Mouse (Mus musculus): Measurements from ENCODE around the gene Uck2. TPM values are rescaled to one million over a fixed set of nuclear protein-coding genes. Genes with fewer than 3 reads are reported as not detected.

The Uck2 gene
- polyA plus RNA-seq, 1 experiment: 15.1 TPM

DNA sequence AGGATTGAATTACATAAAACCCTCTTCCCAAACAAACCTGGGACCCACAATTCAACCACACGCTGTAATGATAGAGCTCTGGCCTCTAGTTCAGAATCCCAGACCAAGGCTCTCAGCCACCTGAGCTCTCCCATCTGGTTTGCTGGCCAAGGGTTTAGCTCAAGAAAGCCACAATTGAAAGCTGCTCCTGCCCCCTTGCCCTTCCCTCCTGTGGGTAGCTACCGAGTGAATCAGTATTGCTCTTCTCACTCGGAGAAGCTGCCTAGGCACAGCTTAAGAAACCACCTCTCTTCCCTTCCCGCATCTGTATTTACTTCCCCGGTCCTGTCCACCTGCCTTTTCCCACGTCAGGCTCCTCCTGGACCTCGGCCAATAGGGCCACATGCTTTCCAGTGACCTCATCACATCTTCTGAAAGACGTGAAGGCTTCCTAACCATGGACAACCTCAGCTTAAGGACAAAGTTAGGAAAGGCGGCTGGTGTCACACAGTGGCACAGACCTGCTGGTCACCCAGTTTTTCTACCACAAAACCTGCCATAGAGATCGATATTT, 22.6 kb downstream of the Uck2 start:
- Histone ChIP-seq H3K4me1 (ENCODE audit: control insufficient read depth, insufficient read depth, insufficient read length) (peaks cover 2% of the 10 kb centered on the region; the same call in 1 of the 2 replicates), H3K4me3 (ENCODE audit: extremely low read depth, insufficient read depth, insufficient read length) (no peak overlapping the region), H3K27ac (ENCODE audit: insufficient read depth, low read length) (no peak overlapping the region), H3K27me3 (ENCODE audit: control insufficient read depth, insufficient read depth, low read length) (no peaks in the 10 kb centered on the region), H3K36me3 (ENCODE audit: control insufficient read depth, insufficient read depth, low read length) (no peaks in the 10 kb centered on the region)
- DNase-seq (ENCODE audit: low read depth in 1 of 2, low spot score in 2 of 2): no peak
- TF ChIP-seq POLR2A (IDR thresholded peaks at IDR 0.05; ENCODE audit: low read depth, low read length) (no peak), CTCF (IDR thresholded peaks at IDR 0.05; ENCODE audit: extremely low read depth, insufficient read depth, insufficient read length, insufficient replicate concordance) (no peak)
- WGBS: 60% methylated on average over 10 of the region's 10 CpGs

DNA sequence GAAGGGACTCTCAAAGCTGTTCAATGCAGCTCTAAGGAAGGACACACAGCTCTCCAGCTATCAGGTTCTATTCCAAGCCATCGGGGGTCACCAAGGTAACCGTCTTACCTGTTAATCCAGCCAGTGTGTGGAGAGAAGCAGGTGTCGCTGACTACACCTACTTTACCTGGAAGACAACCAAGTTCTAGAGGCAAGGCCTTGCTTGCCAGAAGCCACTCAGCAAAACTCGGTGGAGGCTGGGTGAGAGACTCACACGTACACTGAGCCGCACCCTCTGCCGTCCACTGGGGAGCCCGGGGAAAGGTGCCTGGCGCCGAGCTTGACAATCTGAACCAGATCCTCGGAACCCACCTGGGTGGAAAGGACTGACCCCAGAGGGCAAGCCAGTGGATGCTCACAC, 23.4 kb downstream of the Uck2 start:
- H3K4me3 ChIP-seq (ENCODE audit: extremely low read depth, insufficient read depth, insufficient read length): no peak overlapping the region
- TF ChIP-seq POLR2A (IDR thresholded peaks at IDR 0.05; ENCODE audit: low read depth, low read length) (no peak), CTCF (IDR thresholded peaks at IDR 0.05; ENCODE audit: extremely low read depth, insufficient read depth, insufficient read length, insufficient replicate concordance) (no peak)
- no peaks in the 10 kb centered on the region for H3K36me3 ChIP-seq (ENCODE audit: control insufficient read depth, insufficient read depth, low read length)
- no peak overlapping the region for H3K27ac ChIP-seq (ENCODE audit: insufficient read depth, low read length)
- no peak for DNase-seq (ENCODE audit: low read depth in 1 of 2, low spot score in 2 of 2)
- H3K4me1 ChIP-seq (ENCODE audit: control insufficient read depth, insufficient read depth, insufficient read length): peaks cover 2% of the 10 kb centered on the region; the same call in 1 of the 2 replicates
- no peaks in the 10 kb centered on the region for H3K27me3 ChIP-seq (ENCODE audit: control insufficient read depth, insufficient read depth, low read length)
- WGBS: 96% methylated on average over 11 of the region's 11 CpGs

DNA sequence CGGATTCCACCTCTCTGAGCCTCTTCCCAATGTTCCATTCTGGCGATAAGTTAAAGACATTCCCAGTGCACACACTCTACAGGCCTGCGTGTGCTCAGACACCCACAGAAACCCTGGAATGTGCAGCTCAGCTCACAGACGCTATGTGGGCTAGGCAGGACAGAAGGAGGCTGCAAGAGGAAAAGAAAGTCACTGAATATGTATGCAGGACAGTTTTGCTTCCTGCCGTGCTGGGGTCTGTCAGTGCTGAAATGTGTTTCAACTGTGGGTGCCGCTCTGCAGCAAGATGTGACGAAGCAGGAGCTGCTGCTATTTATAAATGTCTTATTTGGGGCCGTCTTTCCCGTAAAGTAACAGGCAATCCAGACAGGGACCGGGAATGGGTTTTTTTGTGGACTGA, 25.4 kb downstream of the Uck2 start:
- no peak for TF ChIP-seq CTCF (IDR thresholded peaks at IDR 0.05; ENCODE audit: extremely low read depth, insufficient read depth, insufficient read length, insufficient replicate concordance)
- TF ChIP-seq POLR2A (IDR thresholded peaks at IDR 0.05; ENCODE audit: low read depth, low read length): no peak
- H3K4me1 ChIP-seq (ENCODE audit: control insufficient read depth, insufficient read depth, insufficient read length): no peaks in the 10 kb centered on the region
- H3K27me3 ChIP-seq (ENCODE audit: control insufficient read depth, insufficient read depth, low read length): no peaks in the 10 kb centered on the region
- DNase-seq (ENCODE audit: low read depth in 1 of 2, low spot score in 2 of 2): no peak
- H3K4me3 ChIP-seq (ENCODE audit: extremely low read depth, insufficient read depth, insufficient read length): no peak overlapping the region
- no peaks in the 10 kb centered on the region for H3K36me3 ChIP-seq (ENCODE audit: control insufficient read depth, insufficient read depth, low read length)
- 58% methylated on average over 10 of the region's 10 CpGs for WGBS
- H3K27ac ChIP-seq (ENCODE audit: insufficient read depth, low read length): no peak overlapping the region

DNA sequence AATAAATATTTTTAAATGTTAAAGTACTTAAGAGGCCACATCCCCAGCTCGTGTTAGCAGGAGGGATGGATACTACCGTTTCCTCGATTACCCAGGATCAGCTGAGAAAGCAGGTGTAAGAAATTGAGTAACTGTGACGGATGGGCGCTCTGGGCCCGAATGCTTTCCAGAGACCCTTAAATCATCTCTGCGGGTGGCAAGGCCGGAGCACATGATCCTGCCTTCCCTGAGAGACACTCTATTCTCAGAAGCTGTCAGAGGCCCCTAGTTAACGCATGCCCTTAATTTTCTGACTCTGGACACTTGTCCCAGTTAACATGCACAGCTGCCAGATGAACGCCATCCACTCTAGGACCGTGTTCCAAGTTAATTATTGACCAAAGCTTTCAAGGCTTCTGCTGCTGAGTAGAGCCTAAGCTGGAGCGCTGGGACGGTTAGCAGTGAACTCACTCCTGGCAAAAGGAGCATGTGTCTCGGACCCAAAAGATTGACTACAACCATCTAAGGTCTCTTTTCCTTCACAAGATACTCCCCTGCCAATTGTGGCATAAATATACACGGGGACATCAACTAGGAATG, 28.3 kb downstream of the Uck2 start:
- no peak overlapping the region for H3K27ac ChIP-seq (ENCODE audit: insufficient read depth, low read length)
- no peak for DNase-seq (ENCODE audit: low read depth in 1 of 2, low spot score in 2 of 2)
- no peaks in the 10 kb centered on the region for H3K27me3 ChIP-seq (ENCODE audit: control insufficient read depth, insufficient read depth, low read length)
- no peaks in the 10 kb centered on the region for H3K36me3 ChIP-seq (ENCODE audit: control insufficient read depth, insufficient read depth, low read length)
- H3K4me1 ChIP-seq (ENCODE audit: control insufficient read depth, insufficient read depth, insufficient read length): no peaks in the 10 kb centered on the region
- TF ChIP-seq CTCF (IDR thresholded peaks at IDR 0.05; ENCODE audit: extremely low read depth, insufficient read depth, insufficient read length, insufficient replicate concordance) (no peak), POLR2A (IDR thresholded peaks at IDR 0.05; ENCODE audit: low read depth, low read length) (no peak)
- H3K4me3 ChIP-seq (ENCODE audit: extremely low read depth, insufficient read depth, insufficient read length): no peak overlapping the region
- 93% methylated on average over 15 of the region's 15 CpGs for WGBS

DNA sequence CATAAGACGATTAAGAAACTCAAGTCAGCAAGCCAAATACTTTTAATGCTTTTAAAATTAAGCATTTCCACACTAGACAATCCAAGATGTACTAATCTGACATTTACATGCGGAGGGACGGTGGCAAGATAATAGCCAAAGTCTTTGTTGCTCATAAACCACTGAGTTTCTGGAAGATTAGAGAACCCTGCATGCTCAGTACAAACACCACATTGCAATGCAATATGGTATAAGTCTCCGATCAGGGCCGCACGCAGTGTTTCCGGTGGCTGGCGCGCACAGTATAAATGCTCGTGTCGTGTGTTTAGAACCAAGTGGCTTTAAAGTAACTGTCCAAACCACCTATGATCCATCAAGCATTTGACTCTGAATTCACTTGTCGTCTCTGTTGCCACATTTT, 31.5 kb downstream of the Uck2 start:
- no peak overlapping the region for H3K27ac ChIP-seq (ENCODE audit: insufficient read depth, low read length)
- no peak overlapping the region for H3K4me3 ChIP-seq (ENCODE audit: extremely low read depth, insufficient read depth, insufficient read length)
- DNase-seq (ENCODE audit: low read depth in 1 of 2, low spot score in 2 of 2): no peak
- H3K4me1 ChIP-seq (ENCODE audit: control insufficient read depth, insufficient read depth, insufficient read length): no peaks in the 10 kb centered on the region
- no peak for TF ChIP-seq CTCF (IDR thresholded peaks at IDR 0.05; ENCODE audit: extremely low read depth, insufficient read depth, insufficient read length, insufficient replicate concordance)
- no peak for TF ChIP-seq POLR2A (IDR thresholded peaks at IDR 0.05; ENCODE audit: low read depth, low read length)
- WGBS: 91% methylated on average over 12 of the region's 12 CpGs
- no peaks in the 10 kb centered on the region for H3K36me3 ChIP-seq (ENCODE audit: control insufficient read depth, insufficient read depth, low read length)
- H3K27me3 ChIP-seq (ENCODE audit: control insufficient read depth, insufficient read depth, low read length): no peaks in the 10 kb centered on the region

DNA sequence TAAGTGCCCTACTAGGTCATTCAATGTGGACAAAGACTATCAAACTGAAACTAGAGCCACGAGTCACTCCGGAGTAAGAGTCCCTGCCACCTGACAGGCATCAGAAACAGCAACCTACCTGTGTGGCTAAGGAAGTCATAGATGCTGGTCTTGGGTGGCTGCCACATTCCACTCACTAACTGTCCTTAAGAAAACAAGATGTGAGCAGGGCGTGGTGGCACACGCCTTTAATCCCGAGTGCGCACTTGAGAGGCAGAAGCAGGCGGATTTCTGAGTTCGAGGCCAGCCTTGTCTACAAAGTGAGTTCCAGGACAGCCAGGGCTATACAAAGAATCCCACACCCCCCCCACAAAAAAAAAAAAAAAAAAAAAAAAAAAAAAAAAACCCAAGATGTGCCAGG, 35.2 kb downstream of the Uck2 start:
- no peak for TF ChIP-seq CTCF (IDR thresholded peaks at IDR 0.05; ENCODE audit: extremely low read depth, insufficient read depth, insufficient read length, insufficient replicate concordance)
- H3K36me3 ChIP-seq (ENCODE audit: control insufficient read depth, insufficient read depth, low read length): no peaks in the 10 kb centered on the region
- DNase-seq (ENCODE audit: low read depth in 1 of 2, low spot score in 2 of 2): no peak
- H3K4me1 ChIP-seq (ENCODE audit: control insufficient read depth, insufficient read depth, insufficient read length): peaks cover 15% of the 10 kb centered on the region; the same call in 1 of the 2 replicates
- H3K4me3 ChIP-seq (ENCODE audit: extremely low read depth, insufficient read depth, insufficient read length): no peak overlapping the region
- 90% methylated on average over 8 of the region's 8 CpGs for WGBS
- no peak overlapping the region for H3K27ac ChIP-seq (ENCODE audit: insufficient read depth, low read length)
- no peaks in the 10 kb centered on the region for H3K27me3 ChIP-seq (ENCODE audit: control insufficient read depth, insufficient read depth, low read length)

DNA sequence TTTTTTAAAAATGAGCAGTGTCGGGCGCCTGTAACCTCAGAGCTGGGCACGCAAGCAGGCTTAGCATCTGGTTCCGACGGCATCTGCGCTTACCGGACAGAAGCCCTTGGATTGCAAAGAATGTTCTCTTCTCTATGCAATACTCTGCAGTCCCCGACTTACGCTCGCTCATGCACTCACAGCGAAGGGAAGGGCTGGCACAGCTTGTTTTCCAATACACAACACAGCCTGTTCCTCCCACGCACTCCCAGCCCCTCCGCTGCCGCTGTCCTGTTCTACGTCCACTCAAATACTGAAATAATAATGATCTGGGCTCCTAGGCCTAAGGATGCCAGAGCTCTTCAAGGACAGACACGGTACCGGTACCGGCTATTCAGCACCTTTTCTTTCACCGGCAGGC, 35.9 kb downstream of the Uck2 start:
- WGBS: 94% methylated on average over 19 of the region's 19 CpGs
- peaks cover 15% of the 10 kb centered on the region; the same call in 1 of the 2 replicates for H3K4me1 ChIP-seq (ENCODE audit: control insufficient read depth, insufficient read depth, insufficient read length)
- H3K36me3 ChIP-seq (ENCODE audit: control insufficient read depth, insufficient read depth, low read length): no peaks in the 10 kb centered on the region
- H3K4me3 ChIP-seq (ENCODE audit: extremely low read depth, insufficient read depth, insufficient read length): no peak overlapping the region
- H3K27me3 ChIP-seq (ENCODE audit: control insufficient read depth, insufficient read depth, low read length): no peaks in the 10 kb centered on the region
- TF ChIP-seq POLR2A (IDR thresholded peaks at IDR 0.05; ENCODE audit: low read depth, low read length) (no peak), CTCF (IDR thresholded peaks at IDR 0.05; ENCODE audit: extremely low read depth, insufficient read depth, insufficient read length, insufficient replicate concordance) (no peak)
- H3K27ac ChIP-seq (ENCODE audit: insufficient read depth, low read length): no peak overlapping the region
- DNase-seq (ENCODE audit: low read depth in 1 of 2, low spot score in 2 of 2): no peak

Data from spleen, adult 2 months (tissue).